Mouse (Mus musculus) spleen, adult 2 months (tissue): ENCODE results near the gene H2-T22. TPM values are rescaled to one million over a fixed set of nuclear protein-coding genes. Genes with fewer than 3 reads are reported as not detected.

Experiments
- DNase-seq, 2 experiments: peaks; one replicate each; pipeline versions ENCODE4 v3.0.0 to v3.0.0-alpha.2; 2012 to 2021; ENCODE audit warnings: low spot score in 2 of 2, low read depth in 1 of 2
- H3K27ac ChIP-seq: fragments of 200-500 bp; 2 replicates; pipeline ENCODE4 v1.5.1; 2012; ENCODE audit warnings: low read length, inconsistent platforms; ENCODE audit not compliant: insufficient read depth
- H3K27me3 ChIP-seq: fragments of 200-500 bp; 2 replicates; pipeline ENCODE4 v1.6.1; 2012; ENCODE audit warnings: mild to moderate bottlenecking, moderate library complexity, low read length, inconsistent platforms; ENCODE audit not compliant: control insufficient read depth, insufficient read depth
- H3K36me3 ChIP-seq: fragments of 200-500 bp; 2 replicates; pipeline ENCODE4 v1.6.1; 2012; ENCODE audit warnings: mild to moderate bottlenecking, low read length, inconsistent platforms; ENCODE audit not compliant: control insufficient read depth, insufficient read depth
- H3K4me1 ChIP-seq: fragments of 200-500 bp; 2 replicates; pipeline ENCODE4 v1.6.1; 2011; ENCODE audit warnings: inconsistent platforms; ENCODE audit not compliant: control insufficient read depth, insufficient read depth, insufficient read length
- H3K4me3 ChIP-seq: fragments of 200-500 bp; 2 replicates; pipeline ENCODE4 v1.5.1; 2011; ENCODE audit warnings: mild to moderate bottlenecking, inconsistent platforms; ENCODE audit not compliant: insufficient read depth, insufficient read length; ENCODE audit errors: extremely low read depth
- CTCF ChIP-seq: fragments of 200-500 bp; IDR thresholded peaks from 2 replicates; pipeline ENCODE4 v1.5.1; 2011; ENCODE audit warnings: mild to moderate bottlenecking, inconsistent platforms; ENCODE audit not compliant: insufficient read depth, insufficient read length, insufficient replicate concordance; ENCODE audit errors: extremely low read depth
- POLR2A ChIP-seq: fragments of 200-500 bp; IDR thresholded peaks from 2 replicates; pipeline ENCODE4 v1.6.1; 2011; ENCODE audit warnings: low read depth, low read length, inconsistent platforms
- WGBS: fragments of 180-500 bp; shearing (Covaris S2); methylation state at CpG from one replicate; pipeline ENCODE4 v1.1.7; 2018; 5-methylcytosine and 5-hydroxymethylcytosine counted together
- polyA plus RNA-seq: library from polyadenylated mRNA; depleted of rRNA; stranded (reverse); fragments of >200 nt; gene quantifications from 2 replicates; pipeline ENCODE4 v1.2.3, GENCODE M21; 2012

Gene H2-T22
- polyA plus RNA-seq, 1 experiment = 60.3 TPM

GRCm38 (mm10) chr17:36025901-36026300, 16.6 kb downstream of the H2-T22 start:
- Histone ChIP-seq H3K27ac (no peak overlapping the region), H3K27me3 (no peaks in the 10 kb centered on the region), H3K4me1 (peaks cover 34% of the 10 kb centered on the region), H3K4me3 (no peak overlapping the region), H3K36me3 (peaks cover 7% of the 10 kb centered on the region)
- 77% methylated on average over 4 of the region's 4 CpGs for WGBS
- TF ChIP-seq CTCF = no peak
- TF ChIP-seq POLR2A = no peak
- no peak for DNase-seq

GRCm38 (mm10) chr17:36025197-36025596, 17.4 kb downstream of the H2-T22 start:
- no peak for DNase-seq
- Histone ChIP-seq H3K27me3 (no peaks in the 10 kb centered on the region), H3K4me3 (no peak overlapping the region), H3K4me1 (peaks cover 30% of the 10 kb centered on the region), H3K36me3 (peaks cover 5% of the 10 kb centered on the region), H3K27ac (no peak overlapping the region)
- TF ChIP-seq POLR2A = no peak
- TF ChIP-seq CTCF = no peak
- 88% methylated on average over 5 of the region's 5 CpGs for WGBS

- Histone ChIP-seq H3K4me1 (peaks cover 29% of the 10 kb centered on the region), H3K27me3 (no peaks in the 10 kb centered on the region), H3K36me3 (no peaks in the 10 kb centered on the region), H3K4me3 (no peak overlapping the region), H3K27ac (peak overlapping the region; percentile 90)
- DNase-seq = peak in 1 of 2 experiments; percentile 53
- no peak; the same call in 1 of the 2 replicates for TF ChIP-seq POLR2A
- TF ChIP-seq CTCF = no peak
- 61% methylated on average over 9 of the region's 9 CpGs for WGBS
These were observed 18.6 kb downstream of the H2-T22 start for GRCm38 (mm10) chr17:36023710-36024654.

GRCm38 (mm10) chr17:36022922-36023321, 19.6 kb downstream of the H2-T22 start:
- Histone ChIP-seq H3K4me3 (no peak overlapping the region), H3K27me3 (no peaks in the 10 kb centered on the region), H3K4me1 (peaks cover 33% of the 10 kb centered on the region), H3K27ac (peak overlapping the region; percentile 90), H3K36me3 (no peaks in the 10 kb centered on the region)
- TF ChIP-seq POLR2A (no peak), CTCF (no peak)
- DNase-seq = no peak
- 86% methylated on average over 6 of the region's 6 CpGs for WGBS

GRCm38 (mm10) chr17:36022098-36022497, 20.4 kb downstream of the H2-T22 start:
- no peaks in the 10 kb centered on the region for H3K27me3 ChIP-seq
- H3K4me1 ChIP-seq = peaks cover 37% of the 10 kb centered on the region
- TF ChIP-seq CTCF (no peak), POLR2A (no peak)
- no peak for DNase-seq
- WGBS = 73% methylated on average over 9 of the region's 9 CpGs
- H3K4me3 ChIP-seq = no peak overlapping the region
- H3K27ac ChIP-seq = peak overlapping the region; percentile 95
- H3K36me3 ChIP-seq = peaks cover 3% of the 10 kb centered on the region

- peaks cover 11% of the 10 kb centered on the region for H3K36me3 ChIP-seq
- H3K27ac ChIP-seq = peak overlapping the region; percentile 95
- DNase-seq = no peak
- no peak overlapping the region; the same call in 1 of the 2 replicates for H3K4me3 ChIP-seq
- TF ChIP-seq POLR2A (no peak), CTCF (no peak)
- H3K4me1 ChIP-seq = peaks cover 37% of the 10 kb centered on the region
- H3K27me3 ChIP-seq = no peaks in the 10 kb centered on the region
- 41% methylated on average over 1 of the region's 1 CpGs for WGBS
These were observed 21.2 kb downstream of the H2-T22 start for GRCm38 (mm10) chr17:36021309-36021708.

GRCm38 (mm10) chr17:36020191-36021073, 22.1 kb downstream of the H2-T22 start, which contains the start of gene H2-T24:
H2-T24 (minus strand) TSS chr17:36020560.
- 3% methylated on average over 15 of the region's 15 CpGs for WGBS
- H3K4me3 ChIP-seq = peak within 1 kb of the TSS; percentile 73
- peak within 1 kb of the TSS; percentile 95 for H3K27ac ChIP-seq
- H3K27me3 ChIP-seq = no peaks in the 10 kb centered on the region
- TF ChIP-seq CTCF = no peak
- peak; percentile 4; the same call in 1 of the 2 replicates for TF ChIP-seq POLR2A
- H3K36me3 ChIP-seq = peaks cover 20% of the 10 kb centered on the region
- peaks cover 37% of the 10 kb centered on the region for H3K4me1 ChIP-seq
- peak; percentile 81 to 89 for DNase-seq
